Mouse (Mus musculus): ENCODE results near the gene Doxl2. TPM values are rescaled to one million over a fixed set of nuclear protein-coding genes. Genes with fewer than 3 reads are reported as not detected.

The Doxl2 gene
- not detected in 2 replicates for polyA plus RNA-seq (2012; rRNA removed)

DNA sequence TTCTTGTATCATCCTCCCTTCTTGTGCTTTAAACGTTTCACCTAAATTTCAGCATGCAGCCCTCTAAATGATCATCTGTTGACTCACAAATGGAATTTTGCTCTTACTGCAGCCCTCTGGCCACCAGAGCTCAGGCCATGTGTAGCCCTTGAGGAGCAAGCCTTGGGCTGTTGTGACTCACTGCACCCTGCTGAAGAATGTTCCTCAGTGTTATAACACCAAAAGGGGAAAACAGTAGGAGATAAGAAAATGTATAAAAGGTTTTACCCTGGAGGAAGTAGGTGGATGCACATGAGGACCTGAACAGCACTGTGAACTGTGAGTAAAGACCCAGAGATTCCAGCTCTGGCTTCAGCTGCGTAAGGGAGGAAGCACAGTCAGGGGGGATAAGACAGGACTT lies at the start of gene Doxl2:
Doxl2 (plus strand) TSS at position 301 of the 400 bp plus-strand sequence.

DNA sequence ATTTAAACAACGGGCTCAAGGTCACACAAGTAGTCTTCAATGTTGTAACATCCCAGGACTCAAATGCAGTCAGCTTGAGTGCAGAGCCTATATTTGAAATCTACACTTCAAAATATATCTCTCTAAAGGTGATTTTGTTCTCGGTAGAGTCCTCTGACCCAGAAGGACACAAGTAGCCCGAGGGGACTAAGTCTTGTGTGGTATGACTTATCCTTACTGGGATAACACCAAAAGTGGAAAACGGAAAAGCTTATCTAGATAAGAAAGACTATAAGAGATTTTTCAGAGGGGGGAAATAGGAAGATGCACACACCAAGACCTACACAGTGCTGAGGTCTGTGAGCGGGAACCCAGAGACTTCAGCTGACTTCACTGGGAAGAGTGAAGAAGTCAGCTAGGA lies 45.2 kb upstream of the Doxl2 start, which contains the start of gene 1600015I10Rik:
1600015I10Rik (plus strand) TSS at position 301 of the 400 bp plus-strand sequence.

DNA sequence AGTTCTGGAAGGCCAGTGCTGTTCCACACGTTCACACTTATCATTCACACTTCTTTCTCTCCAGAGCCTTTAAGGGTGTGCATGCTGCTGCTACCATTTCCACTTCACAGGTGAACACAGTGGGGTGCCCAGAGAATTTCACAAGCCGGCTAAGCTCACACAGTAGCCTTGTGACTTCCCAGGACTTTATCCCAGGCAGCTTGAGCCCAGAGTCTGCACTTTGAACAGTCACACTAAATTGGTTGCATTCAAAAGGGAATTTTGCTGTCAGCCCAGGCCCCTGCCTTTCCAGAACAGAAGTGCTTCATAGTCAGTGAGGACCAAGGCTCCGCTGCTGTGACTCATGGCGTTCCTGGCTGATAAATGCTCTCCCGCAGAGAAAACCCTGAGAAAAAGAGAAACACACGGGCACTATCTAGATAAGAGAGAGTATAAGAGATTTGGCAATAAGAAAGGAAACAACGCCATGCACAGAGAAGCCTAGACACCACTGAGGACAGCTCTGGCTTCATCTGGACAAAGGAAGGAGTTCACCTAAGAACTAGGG lies 11.8 kb downstream of the Doxl2 start, which contains the start of gene Svs1:
Svs1 (plus strand) TSS at position 418 of the 547 bp plus-strand sequence.

Other genes starting within 250 kb of the Doxl2 start
- gene Gimap1, start 235.9 kb upstream of the Doxl2 start, polyA plus RNA-seq (2012; rRNA removed): 2.8 and 3.0 TPM in 2 replicates
- 3.1 TPM in 2 replicates for gene Gimap5, start 228.8 kb upstream of the Doxl2 start, polyA plus RNA-seq (2012; rRNA removed)
- gene Gimap3, start 204.1 kb upstream of the Doxl2 start, polyA plus RNA-seq (2012; rRNA removed): 0.42 and 0.68 TPM in 2 replicates
- gene Tmem176a, start 134.0 kb upstream of the Doxl2 start, polyA plus RNA-seq (2012; rRNA removed): 58.6 and 68.3 TPM in 2 replicates
- gene Tmem176b, start 133.5 kb upstream of the Doxl2 start, polyA plus RNA-seq (2012; rRNA removed): 220 and 232 TPM in 2 replicates
- gene Aoc1, start 102.1 kb upstream of the Doxl2 start, polyA plus RNA-seq (2012; rRNA removed): 0.08 and 0.23 TPM in 2 replicates
- gene 1600015I10Rik, start 45.1 kb upstream of the Doxl2 start, polyA plus RNA-seq (2012; rRNA removed): not detected in 2 replicates
- gene Svs1, start 11.9 kb downstream of the Doxl2 start, polyA plus RNA-seq (2012; rRNA removed): not detected in 2 replicates
- gene Gpnmb, start 61.6 kb downstream of the Doxl2 start, polyA plus RNA-seq (2012; rRNA removed): 0.38 and 0.46 TPM in 2 replicates
- gene Malsu1, start 98.8 kb downstream of the Doxl2 start, polyA plus RNA-seq (2012; rRNA removed): 14.3 and 14.5 TPM in 2 replicates
- 8.6 and 9.5 TPM in 2 replicates for gene Igf2bp3, start 240.0 kb downstream of the Doxl2 start, polyA plus RNA-seq (2012; rRNA removed)